Mouse (Mus musculus): ENCODE data around the gene Tmem63b. TPM values are rescaled to one million over a fixed set of nuclear protein-coding genes. Genes with fewer than 3 reads are reported as not detected.

Gene Tmem63b
- polyA plus RNA-seq, 1 experiment from 2014 or later = 177 TPM

DNA sequence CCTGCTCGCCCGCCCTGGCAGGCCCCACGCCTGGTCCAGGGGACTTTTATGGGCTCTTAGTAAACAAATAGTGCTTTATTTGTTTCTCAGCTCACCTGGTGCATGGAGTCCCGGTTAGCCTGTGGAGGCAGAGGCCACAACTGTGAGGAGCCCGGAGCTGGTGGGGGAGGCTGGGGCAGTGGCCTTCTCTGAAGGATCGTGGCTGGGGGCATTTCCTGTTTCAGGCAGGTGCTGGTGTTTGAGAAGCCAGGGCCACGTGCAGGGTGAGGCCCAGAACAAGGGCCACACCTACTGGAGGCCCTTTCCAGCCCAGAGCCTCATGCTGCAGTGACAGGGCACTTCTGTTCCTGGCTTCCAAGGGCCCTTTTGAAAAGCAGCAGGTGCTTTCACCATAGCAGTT lies 39.5 kb upstream of the Tmem63b start:
- no peak overlapping the region for H3K4me2 ChIP-seq
- no peaks in the 10 kb centered on the region for H3K9me3 ChIP-seq
- no peak overlapping the region for H3K27ac ChIP-seq
- WGBS = 71% methylated on average over 7 of the region's 7 CpGs
- H3K27me3 ChIP-seq (replicated peaks) = no peaks in the 10 kb centered on the region
- H3K9ac ChIP-seq = no peak overlapping the region
- peaks cover 15% of the 10 kb centered on the region for H3K4me1 ChIP-seq
- no peak overlapping the region for H3K4me3 ChIP-seq
- ATAC-seq (replicated peaks) = no peak
- H3K36me3 ChIP-seq (replicated peaks) = no peaks in the 10 kb centered on the region

GRCm38 (mm10) chr17:45724574-45724921 lies 37.8 kb upstream of the Tmem63b start:
- no peaks in the 10 kb centered on the region for H3K27me3 ChIP-seq (replicated peaks)
- peak; percentile 27 for ATAC-seq (replicated peaks)
- no peak overlapping the region for H3K4me3 ChIP-seq
- H3K9me3 ChIP-seq = no peaks in the 10 kb centered on the region
- H3K36me3 ChIP-seq (replicated peaks) = no peaks in the 10 kb centered on the region
- peaks cover 15% of the 10 kb centered on the region for H3K4me1 ChIP-seq
- peak overlapping the region; percentile 89 for H3K27ac ChIP-seq
- 83% methylated on average over 10 of the region's 10 CpGs for WGBS
- H3K4me2 ChIP-seq = 0 out of 2 replicates have a peak overlapping the region, but pooled peaks have one; percentile 55
- no peak overlapping the region for H3K9ac ChIP-seq

DNA sequence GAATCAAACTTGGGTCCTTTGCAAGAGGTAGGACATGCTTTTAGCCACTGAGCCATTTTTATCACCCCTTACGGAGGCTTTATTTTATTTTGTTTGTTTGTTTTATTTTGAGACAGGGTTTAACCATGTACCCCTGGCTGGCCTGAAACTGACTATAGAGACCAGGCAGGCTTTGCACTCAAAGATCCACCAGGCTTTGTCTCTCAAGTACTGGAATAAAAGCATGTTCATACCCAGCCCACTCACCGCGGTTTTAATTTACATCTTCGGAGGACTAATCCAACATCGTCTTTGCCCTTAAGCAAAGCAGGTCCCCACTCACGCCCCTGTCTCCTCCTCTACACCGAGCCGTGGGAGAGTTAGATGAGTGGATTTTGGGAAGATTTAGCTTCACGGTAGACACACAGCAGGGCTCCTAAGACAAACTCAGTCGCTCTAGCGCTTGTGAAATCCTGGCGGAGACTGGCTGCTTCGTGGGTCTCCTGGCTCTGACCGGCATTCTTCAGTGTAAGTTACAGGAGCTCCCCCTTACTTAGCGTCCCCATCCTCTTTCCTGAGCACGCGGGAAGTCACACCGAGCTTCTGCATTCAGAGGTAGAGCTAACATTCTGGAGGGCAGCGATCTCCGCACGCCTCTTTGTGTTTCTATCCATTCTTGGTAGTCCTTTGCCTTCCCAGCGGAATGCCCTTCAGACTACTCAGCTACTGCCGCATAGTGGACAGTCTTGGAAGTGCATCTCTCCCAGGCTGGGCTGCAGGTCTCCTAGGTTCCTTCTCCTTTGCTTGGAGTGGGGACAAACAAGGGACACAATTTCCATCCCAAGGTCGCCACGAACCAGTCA lies 37.2 kb upstream of the Tmem63b start:
- H3K9ac ChIP-seq = peak overlapping the region; percentile 54
- WGBS = 3% methylated on average over 25 of the region's 25 CpGs
- H3K4me1 ChIP-seq = peaks cover 15% of the 10 kb centered on the region
- peak overlapping the region; percentile 55 for H3K4me2 ChIP-seq
- peak overlapping the region; percentile 89 for H3K27ac ChIP-seq
- no peaks in the 10 kb centered on the region for H3K9me3 ChIP-seq
- peak overlapping the region; percentile 48 for H3K4me3 ChIP-seq
- H3K27me3 ChIP-seq (replicated peaks) = no peaks in the 10 kb centered on the region
- H3K36me3 ChIP-seq (replicated peaks) = no peaks in the 10 kb centered on the region
- peak; percentile 60 for ATAC-seq (replicated peaks)

- H3K4me3 ChIP-seq = no peak overlapping the region
- no peak; the same call in 1 of the 2 replicates for ATAC-seq (replicated peaks)
- H3K9ac ChIP-seq = no peak overlapping the region
- no peak overlapping the region for H3K27ac ChIP-seq
- peaks cover 12% of the 10 kb centered on the region for H3K4me1 ChIP-seq
- H3K4me2 ChIP-seq = no peak overlapping the region
- H3K9me3 ChIP-seq = no peaks in the 10 kb centered on the region
- no peaks in the 10 kb centered on the region for H3K36me3 ChIP-seq (replicated peaks)
- no peaks in the 10 kb centered on the region for H3K27me3 ChIP-seq (replicated peaks)
- WGBS = 9% methylated on average over 10 of the region's 10 CpGs
These were observed 31.6 kb upstream of the Tmem63b start for GRCm38 (mm10) chr17:45718323-45718722.

GRCm38 (mm10) chr17:45711525-45711924 lies 24.8 kb upstream of the Tmem63b start:
- ATAC-seq (replicated peaks) = no peak
- Histone ChIP-seq H3K27me3 (replicated peaks) (no peaks in the 10 kb centered on the region), H3K9ac (no peak overlapping the region), H3K4me3 (no peak overlapping the region), H3K4me1 (no peaks in the 10 kb centered on the region), H3K36me3 (replicated peaks) (no peaks in the 10 kb centered on the region), H3K4me2 (no peak overlapping the region), H3K27ac (no peak overlapping the region), H3K9me3 (no peaks in the 10 kb centered on the region)
- 72% methylated on average over 3 of the region's 3 CpGs for WGBS

- Histone ChIP-seq H3K36me3 (replicated peaks) (no peaks in the 10 kb centered on the region), H3K9me3 (no peaks in the 10 kb centered on the region), H3K9ac (no peak overlapping the region), H3K27me3 (replicated peaks) (no peaks in the 10 kb centered on the region), H3K4me3 (no peak overlapping the region), H3K4me1 (no peaks in the 10 kb centered on the region), H3K27ac (no peak overlapping the region), H3K4me2 (no peak overlapping the region)
- ATAC-seq (replicated peaks) = no peak
- 79% methylated on average over 8 of the region's 8 CpGs for WGBS
These were observed 23.7 kb upstream of the Tmem63b start for GRCm38 (mm10) chr17:45710407-45710806.

- H3K27me3 ChIP-seq (replicated peaks) = no peaks in the 10 kb centered on the region
- H3K36me3 ChIP-seq (replicated peaks) = no peaks in the 10 kb centered on the region
- ATAC-seq (replicated peaks) = no peak
- H3K9ac ChIP-seq = no peak overlapping the region
- H3K27ac ChIP-seq = no peak overlapping the region
- no peak overlapping the region for H3K4me3 ChIP-seq
- H3K4me1 ChIP-seq = no peaks in the 10 kb centered on the region
- no peak overlapping the region for H3K4me2 ChIP-seq
- WGBS = 58% methylated on average over 3 of the region's 3 CpGs
- H3K9me3 ChIP-seq = no peaks in the 10 kb centered on the region
These were observed 23.1 kb upstream of the Tmem63b start for GRCm38 (mm10) chr17:45709829-45710228.

DNA sequence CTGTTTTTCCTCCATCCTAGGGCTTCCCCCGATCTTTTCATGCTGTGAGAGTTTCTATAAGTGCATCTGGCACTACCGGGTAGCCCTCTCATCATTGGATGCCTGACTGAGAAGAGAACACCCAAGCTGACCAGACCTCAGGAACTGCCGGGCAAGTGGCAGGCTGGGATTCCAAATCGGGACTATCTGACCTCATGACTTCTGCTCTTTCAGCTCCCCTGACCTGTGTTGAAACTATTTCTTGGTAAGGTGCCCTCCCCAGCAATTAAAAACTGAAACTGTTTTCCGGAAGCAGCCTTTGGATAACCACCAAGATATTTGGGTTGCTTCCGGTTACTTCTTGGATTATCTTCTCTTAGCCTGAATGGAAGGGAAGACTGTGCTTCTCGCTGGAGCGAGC lies 21.5 kb upstream of the Tmem63b start:
- no peak overlapping the region for H3K27ac ChIP-seq
- H3K9me3 ChIP-seq = no peaks in the 10 kb centered on the region
- H3K4me3 ChIP-seq = no peak overlapping the region
- no peak for ATAC-seq (replicated peaks)
- no peaks in the 10 kb centered on the region for H3K36me3 ChIP-seq (replicated peaks)
- no peaks in the 10 kb centered on the region for H3K27me3 ChIP-seq (replicated peaks)
- 84% methylated on average over 8 of the region's 8 CpGs for WGBS
- H3K4me1 ChIP-seq = no peaks in the 10 kb centered on the region
- no peak overlapping the region for H3K9ac ChIP-seq
- no peak overlapping the region for H3K4me2 ChIP-seq

DNA sequence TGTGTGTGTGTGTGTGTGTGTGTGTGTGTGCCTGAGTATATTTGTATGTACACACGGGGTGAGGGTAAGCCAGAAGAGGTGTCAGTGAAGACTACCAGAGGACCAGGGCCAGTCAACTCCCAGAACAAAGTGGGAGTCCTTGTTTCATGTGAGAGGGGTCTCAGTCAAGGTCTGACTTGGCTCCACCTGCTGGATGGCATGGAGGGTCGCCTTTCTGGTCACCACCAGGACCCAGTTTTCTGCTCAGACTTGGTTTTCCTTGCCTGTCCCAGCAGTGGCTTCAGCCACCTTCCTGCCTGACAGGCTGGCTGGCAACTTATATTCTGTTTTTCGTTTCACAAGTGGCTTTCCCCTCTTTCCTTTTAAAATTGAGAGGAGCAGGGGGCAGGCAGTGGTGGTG lies 20.7 kb upstream of the Tmem63b start:
- WGBS = 22% methylated on average over 3 of the region's 3 CpGs
- Histone ChIP-seq H3K27ac (no peak overlapping the region), H3K9me3 (no peaks in the 10 kb centered on the region), H3K9ac (no peak overlapping the region), H3K27me3 (replicated peaks) (no peaks in the 10 kb centered on the region), H3K4me1 (no peaks in the 10 kb centered on the region), H3K4me3 (no peak overlapping the region), H3K4me2 (no peak overlapping the region), H3K36me3 (replicated peaks) (no peaks in the 10 kb centered on the region)
- no peak for ATAC-seq (replicated peaks)

GRCm38 (mm10) chr17:45706796-45707195 lies 20.1 kb upstream of the Tmem63b start:
- 81% methylated on average over 5 of the region's 5 CpGs for WGBS
- Histone ChIP-seq H3K4me1 (no peaks in the 10 kb centered on the region), H3K9me3 (no peaks in the 10 kb centered on the region), H3K9ac (no peak overlapping the region), H3K27me3 (replicated peaks) (no peaks in the 10 kb centered on the region), H3K36me3 (replicated peaks) (no peaks in the 10 kb centered on the region), H3K4me2 (no peak overlapping the region), H3K4me3 (no peak overlapping the region), H3K27ac (no peak overlapping the region)
- no peak for ATAC-seq (replicated peaks)

GRCm38 (mm10) chr17:45703187-45703586 lies 16.5 kb upstream of the Tmem63b start:
- Histone ChIP-seq H3K4me3 (no peak overlapping the region), H3K27ac (no peak overlapping the region), H3K9me3 (no peaks in the 10 kb centered on the region), H3K36me3 (replicated peaks) (0 out of 2 replicates have a peak, but pooled peaks cover under 1% of the 10 kb centered on the region), H3K4me2 (no peak overlapping the region), H3K9ac (no peak overlapping the region), H3K4me1 (peaks cover 4% of the 10 kb centered on the region; the same call in 1 of the 2 replicates), H3K27me3 (replicated peaks) (no peaks in the 10 kb centered on the region)
- ATAC-seq (replicated peaks) = no peak
- WGBS = 62% methylated on average over 7 of the region's 7 CpGs

DNA sequence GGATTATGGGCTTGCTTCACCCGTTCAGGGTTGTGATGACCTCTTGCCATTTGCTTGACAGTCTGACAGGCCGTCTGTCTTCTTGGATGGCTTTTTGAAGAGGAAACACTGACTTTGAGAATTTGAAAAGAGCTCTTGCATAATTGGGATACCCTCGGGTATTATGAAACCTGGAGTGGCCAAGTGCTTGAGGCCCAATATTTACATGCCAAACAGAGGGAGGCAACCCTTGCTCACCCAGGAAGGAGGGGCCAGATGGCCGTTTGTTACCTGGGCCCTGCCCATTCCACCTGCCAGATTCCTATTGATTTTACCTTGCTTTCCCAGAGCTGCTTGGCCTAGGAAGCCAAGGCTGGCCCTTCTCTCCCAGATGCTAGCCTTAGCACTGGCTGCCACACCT lies 15.5 kb upstream of the Tmem63b start:
- H3K4me3 ChIP-seq = no peak overlapping the region
- no peaks in the 10 kb centered on the region for H3K9me3 ChIP-seq
- H3K4me1 ChIP-seq = peaks cover 4% of the 10 kb centered on the region; the same call in 1 of the 2 replicates
- no peak overlapping the region for H3K4me2 ChIP-seq
- no peak overlapping the region for H3K9ac ChIP-seq
- no peak for ATAC-seq (replicated peaks)
- no peaks in the 10 kb centered on the region for H3K27me3 ChIP-seq (replicated peaks)
- 0 out of 2 replicates have a peak, but pooled peaks cover 6% of the 10 kb centered on the region for H3K36me3 ChIP-seq (replicated peaks)
- H3K27ac ChIP-seq = no peak overlapping the region
- 56% methylated on average over 4 of the region's 4 CpGs for WGBS

DNA sequence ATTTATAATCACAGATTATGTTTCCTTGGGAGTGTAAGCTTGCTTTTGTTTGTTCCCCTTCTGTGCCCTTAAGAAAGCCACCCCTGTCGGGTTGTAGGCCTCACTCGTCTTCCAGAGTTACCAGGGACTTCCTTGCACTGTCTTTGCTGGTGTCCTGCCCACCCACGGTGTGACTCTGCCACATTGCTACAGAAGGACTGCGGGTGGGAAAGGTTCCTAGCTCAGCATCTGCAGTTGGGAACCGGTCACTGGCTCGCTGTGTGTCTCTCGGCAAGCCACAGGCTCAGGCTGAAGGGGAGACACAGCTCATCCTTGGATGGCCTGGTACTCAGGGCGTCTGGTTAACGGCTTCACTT lies 14.5 kb upstream of the Tmem63b start:
- Histone ChIP-seq H3K9ac (no peak overlapping the region), H3K36me3 (replicated peaks) (0 out of 2 replicates have a peak, but pooled peaks cover 6% of the 10 kb centered on the region), H3K4me1 (peaks cover 4% of the 10 kb centered on the region; the same call in 1 of the 2 replicates), H3K9me3 (no peaks in the 10 kb centered on the region), H3K27me3 (replicated peaks) (no peaks in the 10 kb centered on the region), H3K4me3 (no peak overlapping the region), H3K27ac (no peak overlapping the region), H3K4me2 (no peak overlapping the region)
- WGBS = 63% methylated on average over 9 of the region's 9 CpGs
- no peak for ATAC-seq (replicated peaks)

All from midbrain, embryonic 15.5 days (tissue).